Mouse (Mus musculus): ENCODE measurements around the gene Fam131c.

The Fam131c gene

GRCm38 (mm10) chr4:141432666-141433065 is 64.6 kb downstream of the Fam131c start:
- DNase-seq (ENCODE audit: inconsistent age in 2 of 2, low spot score in 1 of 2), result peak in 1 of 2 experiments; percentile 66

GRCm38 (mm10) chr4:141433191-141433590 is 65.2 kb downstream of the Fam131c start:
- DNase-seq (ENCODE audit: inconsistent age in 2 of 2, low spot score in 1 of 2), result no peak
